Mouse (Mus musculus): ENCODE data around the gene Rnf11.
"Not testable (repeated sequence)": the region's sequence is repeated elsewhere in the genome, so short reads cannot be mapped to it uniquely, and the experiment has no call there.

Gene Rnf11

GRCm38 (mm10) chr4:109417998-109418397 is 66.5 kb downstream of the Rnf11 start:
- in situ Hi-C loops (cut with MboI, MseI), result no loop called here

- in situ Hi-C loops (cut with MboI, MseI), result no loop called here
Observed at GRCm38 (mm10) chr4:109412233-109412632, 72.3 kb downstream of the Rnf11 start.

GRCm38 (mm10) chr4:109411377-109411967 is 73.1 kb downstream of the Rnf11 start:
- in situ Hi-C loops (cut with MboI, MseI), result no loop called here

GRCm38 (mm10) chr4:109410681-109411376 is 73.7 kb downstream of the Rnf11 start:
- in situ Hi-C loops (cut with MboI, MseI), result no loop called here

- in situ Hi-C loops (cut with MboI, MseI), result no loop called here
Observed at GRCm38 (mm10) chr4:109407701-109408485, 76.6 kb downstream of the Rnf11 start.

GRCm38 (mm10) chr4:109407176-109407520 is 77.4 kb downstream of the Rnf11 start:
- in situ Hi-C loops (cut with MboI, MseI), result no loop called here

- in situ Hi-C loops (cut with MboI, MseI), result no loop called here
Observed at GRCm38 (mm10) chr4:109406486-109407175, 77.9 kb downstream of the Rnf11 start, which contains the start of gene Ttc39a. Ttc39a (plus strand) TSS chr4:109406623.

GRCm38 (mm10) chr4:109406054-109406485 is 78.5 kb downstream of the Rnf11 start:
- in situ Hi-C loops (cut with MboI, MseI), result no loop called here

- in situ Hi-C loops (cut with MboI, MseI), result no loop called here
Observed at GRCm38 (mm10) chr4:109405415-109405814, 79.1 kb downstream of the Rnf11 start.

- in situ Hi-C loops (cut with MboI, MseI), result not testable (repeated sequence)
Observed at GRCm38 (mm10) chr4:109404908-109405307, 79.6 kb downstream of the Rnf11 start.

- in situ Hi-C loops (cut with MboI, MseI), result no loop called here
Observed at GRCm38 (mm10) chr4:109401176-109401689, 83.3 kb downstream of the Rnf11 start.

Measured in T-helper 1 cell (primary cell).